Mouse (Mus musculus) E14TG2a.4 (cell line): ENCODE measurements at regions not wholly inside any gene's neighbourhood (a gene's known extent, or its start where the extent isn't known, plus 50 kb on each side); places are given as distances from the start of the nearest gene placed in this dataset.
A peak's percentile ranks its signal among the peaks of the same experiment; 100 is the strongest.

ENCODE experiments used
- H3K27me3 ChIP-seq: 2 replicates; pipeline ENCODE4 v1.6.1; 2014; ENCODE audit warnings: low read length, control low read depth; ENCODE audit not compliant: insufficient read depth
- H3K36me3 ChIP-seq: 2 replicates; pipeline ENCODE4 v1.6.1; 2014; ENCODE audit warnings: low read length, control low read depth; ENCODE audit not compliant: insufficient read depth
- H3K4me1 ChIP-seq: replicated peaks from 2 replicates; pipeline ENCODE4 v1.6.1; 2014; ENCODE audit warnings: low read depth, low read length, control low read depth
- H3K4me3 ChIP-seq: replicated peaks from 2 replicates; pipeline ENCODE4 v1.5.1; 2014; ENCODE audit warnings: mild to moderate bottlenecking, low read length
- H3K9me3 ChIP-seq: 2 replicates; pipeline ENCODE4 v1.6.1; 2014; ENCODE audit warnings: low read length, control low read depth
- CTCF ChIP-seq: conservative IDR thresholded peaks from 2 replicates; pipeline ENCODE4 v1.5.1; 2014; ENCODE audit warnings: low read length
- NANOG ChIP-seq: IDR thresholded peaks from 2 replicates; pipeline ENCODE4 v1.6.1; 2014; ENCODE audit warnings: borderline replicate concordance, low read length, mixed read lengths
- POU5F1 ChIP-seq: IDR thresholded peaks from 2 replicates; pipeline ENCODE4 v1.6.1; 2014; ENCODE audit warnings: low read length, borderline replicate concordance

DNA sequence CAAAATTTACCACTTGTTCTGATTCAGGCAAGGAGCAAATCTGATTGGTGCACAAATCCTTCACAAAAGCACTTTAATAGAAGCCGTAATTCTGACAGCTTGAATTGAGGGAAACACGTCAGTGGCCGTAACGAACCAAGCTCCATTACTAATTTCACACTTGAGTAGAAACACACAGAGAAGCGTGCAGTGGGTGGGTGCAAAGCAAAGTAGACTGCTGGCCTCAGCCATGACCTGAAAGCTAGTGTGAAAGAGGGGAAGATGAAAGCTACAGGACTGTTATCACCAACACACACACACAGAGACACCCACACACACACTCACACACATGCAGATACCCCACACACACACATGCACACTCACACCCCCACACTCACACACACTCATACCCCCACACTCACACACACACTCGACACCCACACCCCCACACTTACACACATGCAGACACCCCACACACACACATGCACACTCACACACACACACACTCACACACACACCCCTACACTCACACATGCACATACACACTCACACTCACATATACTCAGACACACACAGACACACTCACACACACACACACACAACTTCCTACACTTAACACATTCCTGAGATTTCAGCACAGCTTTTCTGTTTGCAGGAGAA, 248.8 kb upstream of the Gpc5 start:
- TF ChIP-seq CTCF = no peak
- no peak for TF ChIP-seq NANOG
- TF ChIP-seq POU5F1 = no peak
- Histone ChIP-seq H3K36me3 (no peaks in the 10 kb centered on the region), H3K4me3 (no peak overlapping the region), H3K4me1 (no peaks in the 10 kb centered on the region), H3K27me3 (no peaks in the 10 kb centered on the region), H3K9me3 (no peaks in the 10 kb centered on the region)

DNA sequence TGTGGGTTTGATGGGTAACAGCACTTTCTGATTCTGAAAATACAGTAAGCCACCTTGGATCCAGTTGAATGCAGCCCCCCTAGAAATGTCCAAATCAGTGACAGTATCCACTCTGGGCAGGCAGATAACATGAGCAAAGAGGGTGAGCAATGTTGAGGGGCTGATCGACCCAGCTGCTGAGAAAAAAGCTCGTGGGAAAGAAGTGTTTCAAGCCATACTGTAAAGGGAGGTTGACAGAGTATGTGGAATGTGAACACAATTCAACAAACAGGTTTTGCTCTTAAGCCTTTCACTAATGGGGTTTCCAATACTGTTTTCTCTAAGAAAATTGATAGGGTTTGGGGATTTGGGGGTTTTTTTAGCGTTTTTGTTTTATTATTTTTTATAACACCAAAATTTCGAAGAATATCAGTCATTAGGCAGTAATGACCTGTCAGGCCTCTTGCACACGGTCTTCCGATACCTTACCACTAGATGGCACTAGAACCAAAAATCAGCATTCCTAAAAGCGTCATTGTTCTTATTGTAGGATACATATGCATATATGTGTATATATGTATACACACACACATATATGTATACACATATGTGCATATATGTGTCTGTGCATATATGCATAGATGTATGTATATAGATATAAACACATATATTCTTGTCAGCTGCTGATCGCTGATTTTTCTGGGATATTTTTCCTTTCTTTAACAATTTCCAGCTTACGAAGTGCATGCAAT, 237.5 kb upstream of the Gpc5 start:
- no peak overlapping the region for H3K4me3 ChIP-seq

DNA sequence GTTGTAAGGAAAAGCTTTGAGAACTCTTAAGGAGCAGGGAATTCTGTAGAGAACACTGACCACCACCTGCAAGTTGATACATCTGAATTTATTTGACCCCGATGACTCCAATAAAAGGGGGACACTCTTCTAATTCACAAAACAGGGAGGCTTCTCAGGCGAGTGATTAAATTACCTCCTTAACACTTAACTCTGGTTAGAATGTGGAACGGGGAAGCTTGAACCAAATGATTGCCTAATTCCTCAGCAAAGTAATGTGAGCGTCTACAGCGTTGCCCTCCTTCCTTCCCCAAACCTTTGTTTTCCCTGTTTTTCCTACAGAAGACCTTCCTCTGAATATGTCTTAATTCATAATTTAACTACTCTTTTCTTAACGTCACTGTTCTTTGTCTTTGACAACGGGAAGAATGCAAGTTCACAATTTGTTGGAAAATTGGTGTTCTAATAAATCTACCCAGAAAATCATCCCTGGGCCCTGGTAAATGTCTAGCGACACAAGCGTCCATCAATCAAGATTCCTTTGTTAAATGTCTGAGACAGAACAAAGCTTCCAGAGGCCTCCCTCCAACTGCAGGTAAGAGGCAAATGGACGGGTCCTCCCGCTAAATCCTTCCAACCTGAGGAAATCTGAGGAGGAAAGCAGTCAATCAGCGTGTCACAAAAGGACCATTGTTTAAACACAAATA, 236.8 kb upstream of the Gpc5 start:
- 0 out of 2 replicates have a peak, but pooled peaks cover 8% of the 10 kb centered on the region for H3K4me1 ChIP-seq
- TF ChIP-seq CTCF = no peak
- TF ChIP-seq POU5F1 = no peak
- no peak for TF ChIP-seq NANOG
- H3K9me3 ChIP-seq = no peaks in the 10 kb centered on the region
- H3K27me3 ChIP-seq = peaks cover 3% of the 10 kb centered on the region; the same call in 1 of the 2 replicates
- H3K4me3 ChIP-seq = no peak overlapping the region
- no peaks in the 10 kb centered on the region for H3K36me3 ChIP-seq

More for the DNA sequence above, 237.5 kb upstream of the Gpc5 start:
- no peaks in the 10 kb centered on the region for H3K9me3 ChIP-seq
- TF ChIP-seq CTCF (peak; percentile 36), NANOG (no peak)
- no peaks in the 10 kb centered on the region for H3K27me3 ChIP-seq
- H3K4me1 ChIP-seq = 0 out of 2 replicates have a peak, but pooled peaks cover 8% of the 10 kb centered on the region
- H3K36me3 ChIP-seq = no peaks in the 10 kb centered on the region

- TF ChIP-seq POU5F1 (no peak), NANOG (no peak), CTCF (no peak)
- 0 out of 2 replicates have a peak, but pooled peaks cover 8% of the 10 kb centered on the region for H3K4me1 ChIP-seq
- no peaks in the 10 kb centered on the region for H3K36me3 ChIP-seq
- peaks cover 5% of the 10 kb centered on the region; the same call in 1 of the 2 replicates for H3K27me3 ChIP-seq
- H3K4me3 ChIP-seq = no peak overlapping the region
- no peaks in the 10 kb centered on the region for H3K9me3 ChIP-seq
Observed at GRCm38 (mm10) chr14:114855746-114856145, 236.3 kb upstream of the Gpc5 start.

DNA sequence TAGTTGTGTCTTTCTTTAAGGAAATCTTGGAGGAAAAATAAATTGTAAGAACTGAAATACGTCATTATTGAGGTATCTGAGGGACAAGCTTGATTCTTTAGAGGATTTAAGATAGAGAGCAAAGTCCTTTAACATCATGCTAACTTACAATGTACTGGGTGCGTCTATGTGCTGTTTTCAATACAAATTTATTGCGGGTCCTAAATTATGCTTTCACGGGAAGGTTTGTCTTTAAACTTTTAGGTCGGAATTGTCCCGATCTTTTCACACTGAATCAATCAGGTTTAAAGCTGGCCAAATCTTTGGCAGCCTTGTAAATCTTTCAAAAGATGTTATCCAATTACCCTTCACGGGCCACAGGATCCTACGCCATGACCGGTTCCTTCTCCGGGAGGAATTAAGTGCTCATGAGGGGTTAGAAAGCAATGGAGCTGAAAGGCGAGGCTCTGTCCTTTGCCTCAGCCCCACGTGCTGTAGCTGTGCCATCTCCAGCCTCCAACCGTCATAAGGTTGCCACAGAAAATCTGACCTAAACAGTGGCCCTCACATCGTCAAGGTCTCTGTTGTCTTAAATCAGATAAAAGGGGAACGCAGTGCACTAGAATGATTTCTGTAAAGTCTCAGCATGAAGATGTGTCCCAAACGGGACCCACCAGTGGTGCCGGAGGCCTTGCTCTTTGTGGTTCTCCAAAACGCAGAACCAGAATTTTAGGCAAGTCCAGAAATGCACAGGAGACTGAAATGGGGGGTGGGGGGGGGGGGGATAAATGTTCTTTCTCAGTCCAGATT, 235.6 kb upstream of the Gpc5 start:
- H3K27me3 ChIP-seq = peaks cover 5% of the 10 kb centered on the region; the same call in 1 of the 2 replicates
- H3K4me3 ChIP-seq = no peak overlapping the region
- TF ChIP-seq POU5F1 (no peak), CTCF (no peak), NANOG (no peak)
- H3K4me1 ChIP-seq = 0 out of 2 replicates have a peak, but pooled peaks cover 8% of the 10 kb centered on the region
- H3K9me3 ChIP-seq = no peaks in the 10 kb centered on the region
- no peaks in the 10 kb centered on the region for H3K36me3 ChIP-seq

- Histone ChIP-seq H3K36me3 (no peaks in the 10 kb centered on the region), H3K27me3 (peaks cover 5% of the 10 kb centered on the region; the same call in 1 of the 2 replicates), H3K4me3 (no peak overlapping the region), H3K4me1 (0 out of 2 replicates have a peak, but pooled peaks cover 8% of the 10 kb centered on the region), H3K9me3 (no peaks in the 10 kb centered on the region)
- TF ChIP-seq POU5F1 (no peak), CTCF (no peak), NANOG (no peak)
Observed at GRCm38 (mm10) chr14:114857171-114857570, 234.8 kb upstream of the Gpc5 start.

- Histone ChIP-seq H3K4me1 (0 out of 2 replicates have a peak, but pooled peaks cover 8% of the 10 kb centered on the region), H3K4me3 (no peak overlapping the region), H3K9me3 (no peaks in the 10 kb centered on the region), H3K36me3 (no peaks in the 10 kb centered on the region), H3K27me3 (peaks cover 5% of the 10 kb centered on the region; the same call in 1 of the 2 replicates)
- TF ChIP-seq POU5F1 (no peak), CTCF (no peak)
Observed at GRCm38 (mm10) chr14:114857689-114858088, 234.3 kb upstream of the Gpc5 start.
